Mouse (Mus musculus) spleen, postnatal 0 days (tissue): Measurements from ENCODE around the gene Tjap1. TPM values are rescaled to one million over a fixed set of nuclear protein-coding genes. Genes with fewer than 3 reads are reported as not detected.

Source experiments
- microRNA counts: library from miRNA; unstranded; fragments of <30 nt; microRNA quantifications from one replicate; lab custom pipeline; 2015
- polyA plus RNA-seq: library from polyadenylated mRNA; unstranded; fragments of >200 nt; fragmentation: Nextera tagmentation; extraction: Ambion mirVana; gene quantifications from 2 replicates; pipeline ENCODE4 v1.2.1, GENCODE M21; 2015

Tjap1 gene
- polyA plus RNA-seq, result 12.8 and 13.7 TPM in 2 replicates

GRCm38 (mm10) chr17:46282483-46283123 is at the start of gene Tjap1:
Tjap1 (minus strand) TSS chr17:46283026.

GRCm38 (mm10) chr17:46327906-46328534 is 45.2 kb upstream of the Tjap1 start, which contains the start of gene Abcc10:
Abcc10 (minus strand) TSS chr17:46328352.

GRCm38 (mm10) chr17:46297364-46298219 is 14.8 kb upstream of the Tjap1 start, which contains the start of gene Dlk2:
Dlk2 (plus strand) TSS chr17:46297421.

GRCm38 (mm10) chr17:46253452-46254084 is 29.3 kb downstream of the Tjap1 start, which contains the start of gene Lrrc73:
Lrrc73 (plus strand) TSS chr17:46253531.

GRCm38 (mm10) chr17:46247512-46248188 is 35.2 kb downstream of the Tjap1 start, which contains the start of the genes Polr1c and Yipf3:
Polr1c (minus strand) TSS chr17:46248054.
Yipf3 (plus strand) TSS chr17:46248080.

MicroRNAs within 50 kb of the gene (microRNA counts, 519-probe panel; counts per million panel counts)
- microRNA mmu-miR-693-3p (lab: Ali Mortazavi, UCI) (88.3 counts per million), microRNA mmu-miR-693-5p (lab: Ali Mortazavi, UCI) (88.3 counts per million)

Other genes starting within 250 kb of the Tjap1 start
- gene Mrps18a, start 172.0 kb downstream of the Tjap1 start, polyA plus RNA-seq, result 77.6 and 81.4 TPM in 2 replicates
- gene Rsph9, start 138.8 kb downstream of the Tjap1 start, polyA plus RNA-seq, result 2.0 and 2.7 TPM in 2 replicates
- gene Mad2l1bp, start 129.5 kb downstream of the Tjap1 start, polyA plus RNA-seq, result 42.7 and 48.3 TPM in 2 replicates
- 41.0 and 41.4 TPM in 2 replicates for gene Gtpbp2, start 122.0 kb downstream of the Tjap1 start, polyA plus RNA-seq
- 21.5 and 23.3 TPM in 2 replicates for gene Polh, start 80.4 kb downstream of the Tjap1 start, polyA plus RNA-seq
- gene Xpo5, start 80.2 kb downstream of the Tjap1 start, polyA plus RNA-seq, result 17.3 and 18.1 TPM in 2 replicates
- 51.1 and 52.9 TPM in 2 replicates for gene Polr1c, start 35.0 kb downstream of the Tjap1 start, polyA plus RNA-seq
- gene Yipf3, start 34.9 kb downstream of the Tjap1 start, polyA plus RNA-seq, result 57.2 and 72.5 TPM in 2 replicates
- gene Lrrc73, start 29.5 kb downstream of the Tjap1 start, polyA plus RNA-seq, result 0.12 and 0.13 TPM in 2 replicates
- gene Dlk2, start 14.4 kb upstream of the Tjap1 start, polyA plus RNA-seq, result 0.11 and 0.14 TPM in 2 replicates
- 2.1 and 2.7 TPM in 2 replicates for gene Abcc10, start 45.3 kb upstream of the Tjap1 start, polyA plus RNA-seq
- 2.9 and 3.3 TPM in 2 replicates for gene Zfp318, start 100.7 kb upstream of the Tjap1 start, polyA plus RNA-seq
- gene Crip3, start 145.9 kb upstream of the Tjap1 start, polyA plus RNA-seq, result 0.33 TPM in 1 of 2 replicates, not detected in the other
- gene Slc22a7, start 155.4 kb upstream of the Tjap1 start, polyA plus RNA-seq, result not detected in 2 replicates
- gene Ttbk1, start 204.6 kb upstream of the Tjap1 start, polyA plus RNA-seq, result not detected in 2 replicates
- gene Dnph1, start 213.7 kb upstream of the Tjap1 start, polyA plus RNA-seq, result 27.4 and 31.3 TPM in 2 replicates